Mouse (Mus musculus) left cerebral cortex, adult 18-20 months (tissue): ENCODE measurements around the gene Itga9. TPM values are rescaled to one million over a fixed set of nuclear protein-coding genes. Genes with fewer than 3 reads are reported as not detected.
"Not testable (repeated sequence)": the region's sequence is repeated elsewhere in the genome, so short reads cannot be mapped to it uniquely, and the experiment has no call there.

Experiments used
- DNase-seq, 2 experiments: peaks; one replicate each; pipeline ENCODE4 v3.0.0; 2021 to 2022; ENCODE audit warnings: low spot score in 2 of 2, mixed read lengths in 1 of 2
- long read RNA-seq, 2 experiments: library from polyadenylated mRNA; stranded (forward); transcript quantifications; one replicate each; pipeline ENCODE4 v2.0.0; 2021
- total RNA-seq, 2 experiments: library from RNA; stranded (reverse); gene quantifications; 2 replicates each; pipeline ENCODE4 v1.2.3; 2021

Itga9 gene
- total RNA-seq: 1 to 10 TPM; 5.6 to 7.5 TPM
- long read RNA-seq, experiment 1: 0 reads
- long read RNA-seq, experiment 2, partial matches to known transcripts: 1 of 1 reads
- long read RNA-seq, experiment 2, other reads (novel, unspliced or antisense): 0 of 1 reads

GRCm38 (mm10) chr9:118606148-118606816 lies at the start of gene Itga9:
TSS of gene Itga9 (plus strand) at chr9:118606690.
- DNase-seq: peak; percentile 49 to 66

GRCm38 (mm10) chr9:118556951-118557780 lies 49.3 kb upstream of the Itga9 start:
- DNase-seq: peak; percentile 55 to 70

GRCm38 (mm10) chr9:118563356-118563755 lies 43.1 kb upstream of the Itga9 start:
- no peak for DNase-seq

GRCm38 (mm10) chr9:118563866-118564265 lies 42.6 kb upstream of the Itga9 start:
- no peak for DNase-seq

- DNase-seq: no peak
Measured at GRCm38 (mm10) chr9:118564696-118565095, 41.8 kb upstream of the Itga9 start.

GRCm38 (mm10) chr9:118569328-118569727 lies 37.2 kb upstream of the Itga9 start:
- DNase-seq: peak; percentile 20 to 40

GRCm38 (mm10) chr9:118570865-118571264 lies 35.6 kb upstream of the Itga9 start:
- peak in 1 of 2 experiments; percentile 20 for DNase-seq

- no peak for DNase-seq
Measured at GRCm38 (mm10) chr9:118571701-118572100, 34.8 kb upstream of the Itga9 start.

- peak; percentile 25 to 38 for DNase-seq
Measured at GRCm38 (mm10) chr9:118574911-118575310, 31.6 kb upstream of the Itga9 start.

GRCm38 (mm10) chr9:118580371-118580770 lies 26.1 kb upstream of the Itga9 start:
- DNase-seq: no peak

GRCm38 (mm10) chr9:118582757-118583156 lies 23.7 kb upstream of the Itga9 start:
- DNase-seq: no peak

- DNase-seq: no peak
Measured at GRCm38 (mm10) chr9:118584838-118585237, 21.7 kb upstream of the Itga9 start.

GRCm38 (mm10) chr9:118585998-118586397 lies 20.5 kb upstream of the Itga9 start:
- DNase-seq: no peak

- DNase-seq: no peak
Measured at GRCm38 (mm10) chr9:118587115-118587514, 19.4 kb upstream of the Itga9 start.

- no peak for DNase-seq
Measured at GRCm38 (mm10) chr9:118589249-118589648, 17.2 kb upstream of the Itga9 start.

- DNase-seq: no peak
Measured at GRCm38 (mm10) chr9:118590230-118590629, 16.3 kb upstream of the Itga9 start.

GRCm38 (mm10) chr9:118591633-118592032 lies 14.9 kb upstream of the Itga9 start:
- no peak for DNase-seq

GRCm38 (mm10) chr9:118592585-118593249 lies 13.8 kb upstream of the Itga9 start:
- no peak for DNase-seq

GRCm38 (mm10) chr9:118593443-118593842 lies 13.0 kb upstream of the Itga9 start:
- DNase-seq: no peak

GRCm38 (mm10) chr9:118596767-118597166 lies 9.7 kb upstream of the Itga9 start:
- no peak for DNase-seq

- not testable (repeated sequence) for DNase-seq
Measured at GRCm38 (mm10) chr9:118600393-118600792, 6.1 kb upstream of the Itga9 start.

GRCm38 (mm10) chr9:118602576-118602975 lies 3.9 kb upstream of the Itga9 start:
- DNase-seq: no peak
